Mouse (Mus musculus): ENCODE data around the gene Arpc5. TPM values are rescaled to one million over a fixed set of nuclear protein-coding genes. Genes with fewer than 3 reads are reported as not detected.
A peak's percentile ranks its signal among the peaks of the same experiment; 100 is the strongest.

Gene Arpc5
- total RNA-seq, 2 experiments from 2014 or later = 26.2 to 29.7 TPM

GRCm38 (mm10) chr1:152810533-152811439 lies 44.4 kb downstream of the Arpc5 start:
- DNase-seq = no peak

- peak in 1 of 2 experiments; percentile 28 for DNase-seq
These were observed 48.9 kb downstream of the Arpc5 start for GRCm38 (mm10) chr1:152815265-152815701.

GRCm38 (mm10) chr1:152817027-152817769 lies 50.9 kb downstream of the Arpc5 start:
- no peak for DNase-seq

- DNase-seq = peak; percentile 53 to 80
These were observed 51.5 kb downstream of the Arpc5 start for GRCm38 (mm10) chr1:152817794-152818193.

GRCm38 (mm10) chr1:152819558-152819957 lies 53.2 kb downstream of the Arpc5 start:
- no peak for DNase-seq

GRCm38 (mm10) chr1:152820911-152821695 lies 54.8 kb downstream of the Arpc5 start:
- no peak for DNase-seq

GRCm38 (mm10) chr1:152821746-152822145 lies 55.4 kb downstream of the Arpc5 start:
- DNase-seq = no peak

GRCm38 (mm10) chr1:152824206-152824605 lies 57.9 kb downstream of the Arpc5 start:
- no peak for DNase-seq

Other genes with a start within 250 kb of the Arpc5 start
- not detected for gene Apobec4, start 16.0 kb upstream of the Arpc5 start, total RNA-seq (2021)
- gene Rgl1, start 191 bp upstream of the Arpc5 start, total RNA-seq (2021) = 10 to 100 TPM; 23.5 to 25.8 TPM
- 1 to 10 TPM; 3.4 to 5.6 TPM for gene Ncf2, start 33.7 kb downstream of the Arpc5 start, total RNA-seq (2021)
- 10 to 100 TPM; 42.2 to 43.1 TPM for gene Smg7, start 136.1 kb downstream of the Arpc5 start, total RNA-seq (2021)
- gene Nmnat2, start 188.5 kb downstream of the Arpc5 start, total RNA-seq (2021) = under 1 TPM; 0.27 to 0.51 TPM